Mouse (Mus musculus) brain, embryonic 14.5 days (tissue): ENCODE results near the gene Smg1.

Source experiments
- CTCF ChIP-seq: fragments of 200-500 bp; IDR thresholded peaks from 2 replicates; pipeline ENCODE4 v1.5.1; 2012; ENCODE audit warnings: inconsistent platforms, mild to moderate bottlenecking, moderate library complexity, borderline replicate concordance; ENCODE audit not compliant: insufficient read depth, insufficient read length; ENCODE audit errors: extremely low read depth
- POLR2A ChIP-seq: fragments of 200-500 bp; IDR thresholded peaks from 2 replicates; pipeline ENCODE4 v1.6.1; 2012; ENCODE audit warnings: mild to moderate bottlenecking, inconsistent platforms, borderline replicate concordance; ENCODE audit not compliant: poor library complexity, insufficient read depth, insufficient read length, severe bottlenecking; ENCODE audit errors: extremely low read depth

- TF ChIP-seq CTCF (no peak), POLR2A (no peak)
These were observed 33.3 kb upstream of the Smg1 start for GRCm38 (mm10) chr7:118276684-118277334.
